Mouse (Mus musculus): ENCODE measurements around the gene Clec3b.

DNA sequence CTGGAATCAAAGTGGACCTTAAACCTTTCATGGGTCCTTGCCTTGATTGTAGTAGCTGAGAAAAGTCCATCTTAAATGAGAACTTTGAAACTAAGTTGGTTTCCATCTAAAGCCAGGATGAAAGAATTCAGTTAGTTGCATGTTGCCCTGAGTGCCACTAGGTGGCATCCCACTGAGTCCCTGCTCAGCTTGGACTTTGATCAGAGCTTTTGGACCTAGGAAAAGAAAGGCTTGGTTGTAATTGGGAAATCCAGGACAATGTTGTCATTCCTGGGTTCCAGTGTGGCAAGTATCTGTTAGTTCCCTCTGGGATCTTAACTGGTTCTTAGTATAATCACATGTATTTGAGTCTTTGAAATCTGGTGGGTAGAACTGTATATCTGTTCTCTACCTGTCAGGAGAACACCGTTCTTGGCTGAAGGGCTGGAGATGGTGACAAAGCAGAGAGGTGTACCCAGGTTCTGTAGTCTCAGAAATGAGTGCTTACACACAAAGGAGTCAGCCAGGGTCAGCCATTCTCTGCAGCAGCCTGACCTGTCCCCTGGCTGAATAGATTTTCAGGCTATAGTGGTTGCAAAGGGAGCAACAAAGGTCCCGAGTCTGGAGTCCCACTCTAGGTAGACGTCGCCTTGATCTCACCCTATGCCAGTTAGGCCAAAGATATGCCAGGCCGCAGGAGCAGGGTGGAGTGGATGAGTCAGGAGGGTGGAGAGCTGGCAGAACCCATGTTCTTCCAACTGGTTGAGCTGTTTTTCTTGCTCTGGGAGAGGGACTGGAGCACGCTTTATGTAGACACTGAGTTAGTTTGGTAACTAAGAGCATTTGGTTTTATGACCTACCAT lies 27.0 kb upstream of the Clec3b start:
- TF ChIP-seq CTCF (IDR thresholded peaks at IDR 0.05; ENCODE audit: insufficient read depth, low read depth, low read length), result no peak
- no peak for TF ChIP-seq POLR2A (IDR thresholded peaks at IDR 0.05; ENCODE audit: insufficient read depth, low read depth, low read length)

Data from olfactory bulb, adult 2 months (tissue).